Mouse (Mus musculus) cerebellum, adult 2 months (tissue): ENCODE measurements at regions not wholly inside any gene's neighbourhood (a gene's known extent, or its start where the extent isn't known, plus 50 kb on each side); places are given as distances from the start of the nearest gene placed in this dataset.

Experiments used
- DNase-seq, 2 experiments: peaks; one replicate each; pipeline ENCODE4 v3.0.0; 2021
- H3K27ac ChIP-seq: fragments of 200-500 bp; 2 replicates; pipeline ENCODE4 v1.5.1; 2012; ENCODE audit warnings: low read length, control low read depth, inconsistent platforms; ENCODE audit not compliant: insufficient read depth
- H3K27me3 ChIP-seq: fragments of 200-500 bp; 2 replicates; pipeline ENCODE4 v1.6.1; 2012; ENCODE audit warnings: inconsistent platforms, mild to moderate bottlenecking, low read length, moderate library complexity; ENCODE audit not compliant: control insufficient read depth, insufficient read depth
- H3K4me1 ChIP-seq: fragments of 200-500 bp; 2 replicates; pipeline ENCODE4 v1.6.1; 2011; ENCODE audit warnings: low read length; ENCODE audit not compliant: control insufficient read depth, insufficient read depth
- H3K4me3 ChIP-seq: fragments of 200-500 bp; replicated peaks from 2 replicates; pipeline ENCODE3; 2011; ENCODE audit warnings: mild to moderate bottlenecking, low read depth, low read length, control low read depth; ENCODE audit not compliant: insufficient read depth
- CTCF ChIP-seq: fragments of 200-500 bp; IDR thresholded peaks from 2 replicates; pipeline ENCODE4 v1.5.1; 2011; ENCODE audit warnings: low read depth, mild to moderate bottlenecking, control low read depth, low read length, moderate library complexity, borderline replicate concordance; ENCODE audit not compliant: insufficient read depth
- POLR2A ChIP-seq: fragments of 200-500 bp; IDR thresholded peaks from 2 replicates; pipeline ENCODE4 v1.6.1; 2011; ENCODE audit warnings: low read length, control low read depth, borderline replicate concordance; ENCODE audit not compliant: insufficient read depth
- WGBS: fragments of 180-500 bp; shearing (Covaris S2); methylation state at CpG from one replicate; pipeline ENCODE4 v1.1.7; 2018; 5-methylcytosine and 5-hydroxymethylcytosine counted together

DNA sequence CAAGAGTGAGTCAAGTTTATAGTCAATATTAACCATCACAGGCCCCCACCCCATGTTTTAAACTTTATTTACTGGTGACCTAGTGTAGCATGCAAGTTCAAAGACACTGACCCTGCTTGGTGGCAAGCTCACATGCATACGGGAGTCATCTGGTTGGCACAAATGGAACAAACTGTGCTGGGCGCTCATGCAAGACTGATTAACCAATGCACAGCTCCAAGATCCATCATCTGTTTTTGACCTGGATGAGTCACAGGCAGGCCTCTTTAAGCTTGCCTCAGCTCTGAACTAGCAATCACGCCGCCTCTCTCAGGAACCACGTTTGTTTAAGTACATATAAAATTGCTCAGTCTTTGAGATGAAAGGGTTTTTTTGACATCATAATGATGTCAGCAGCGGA lies 313.1 kb downstream of the Irs2 start:
- Histone ChIP-seq H3K27me3 (no peaks in the 10 kb centered on the region), H3K4me3 (no peak overlapping the region), H3K4me1 (no peaks in the 10 kb centered on the region), H3K27ac (no peak overlapping the region)
- WGBS: 26% methylated on average over 6 of the region's 6 CpGs
- DNase-seq: peak in 1 of 2 experiments; percentile 24
- TF ChIP-seq POLR2A: no peak
- no peak for TF ChIP-seq CTCF

DNA sequence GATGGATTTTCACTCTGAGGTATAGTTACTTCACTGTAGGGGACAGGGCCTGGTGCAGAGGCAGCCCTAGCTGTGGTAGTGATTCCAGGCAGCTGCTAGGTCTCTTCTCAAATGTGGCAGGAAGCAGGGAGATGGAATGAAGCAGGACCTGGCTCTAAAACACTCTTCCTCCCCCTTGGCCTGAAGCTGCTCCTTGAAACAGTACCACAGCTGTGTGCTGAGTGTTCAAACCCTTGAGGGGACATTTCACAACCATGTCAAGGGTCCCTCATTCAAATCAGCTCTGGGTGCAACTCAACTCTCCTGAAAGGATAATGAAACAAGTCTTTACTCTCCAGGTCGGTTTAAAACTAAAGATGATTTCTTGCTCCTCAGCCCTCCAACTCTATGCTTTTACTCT lies 317.6 kb downstream of the Irs2 start:
- Histone ChIP-seq H3K27me3 (no peaks in the 10 kb centered on the region), H3K4me1 (no peaks in the 10 kb centered on the region), H3K4me3 (no peak overlapping the region), H3K27ac (no peak overlapping the region)
- WGBS: 86% methylated on average over 1 of the region's 1 CpGs
- TF ChIP-seq POLR2A (no peak), CTCF (no peak)
- no peak for DNase-seq

DNA sequence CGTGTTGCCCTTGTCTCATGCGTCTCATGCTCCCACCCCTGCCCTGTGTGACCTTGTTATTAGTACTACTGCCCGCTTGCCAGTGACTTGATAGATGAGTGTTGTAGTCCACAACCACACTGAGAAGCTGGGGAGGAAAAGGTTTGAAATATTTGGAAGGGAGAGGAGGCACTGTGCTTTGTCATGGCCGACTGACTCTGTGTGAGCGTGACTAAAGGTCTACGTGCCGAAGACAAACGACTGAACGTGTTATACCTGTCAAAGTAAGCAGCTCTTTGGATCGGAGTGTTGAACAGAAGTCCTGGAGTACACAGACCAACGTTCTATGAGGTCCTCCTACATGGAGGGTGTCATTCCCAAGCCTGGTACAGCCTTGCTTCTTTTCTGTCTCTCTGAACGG lies 318.4 kb downstream of the Irs2 start:
- Histone ChIP-seq H3K4me3 (no peak overlapping the region), H3K27me3 (no peaks in the 10 kb centered on the region), H3K4me1 (no peaks in the 10 kb centered on the region), H3K27ac (no peak overlapping the region)
- TF ChIP-seq CTCF: no peak
- TF ChIP-seq POLR2A: no peak
- DNase-seq: no peak
- 61% methylated on average over 12 of the region's 12 CpGs for WGBS

DNA sequence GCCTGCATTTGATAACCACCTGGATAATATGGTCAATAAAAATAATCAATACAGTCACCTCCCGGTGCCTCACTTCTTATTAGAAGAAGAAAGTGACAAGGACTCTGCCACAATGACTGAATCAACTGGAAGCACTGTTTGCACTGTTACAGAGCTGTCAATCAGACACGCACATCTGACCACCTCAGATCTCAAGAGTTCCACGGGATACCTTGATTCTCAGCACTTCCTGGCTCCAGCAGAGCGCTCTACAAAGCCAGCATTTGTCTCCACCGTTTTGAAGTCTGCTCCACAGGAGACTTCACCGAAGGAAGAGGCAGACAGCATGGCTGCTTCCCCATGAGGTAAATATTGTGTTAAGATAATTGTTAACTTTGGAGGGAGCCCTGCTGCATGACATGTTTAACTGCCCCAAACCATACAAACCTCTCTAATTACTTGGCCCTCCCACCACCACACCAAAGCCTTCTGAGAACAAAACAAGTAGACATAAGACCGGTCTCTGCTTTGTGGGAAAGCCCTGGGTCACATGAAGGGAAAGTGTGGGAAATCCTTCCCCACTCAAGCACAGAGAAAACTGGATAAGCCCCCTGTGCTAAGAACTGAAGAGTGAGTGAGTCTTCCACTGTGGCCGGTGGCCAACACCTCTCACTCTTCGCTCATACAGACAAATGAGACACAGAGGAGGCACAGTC lies 320.2 kb downstream of the Irs2 start:
- no peak overlapping the region for H3K27ac ChIP-seq
- DNase-seq: no peak
- 26% methylated on average over 9 of the region's 9 CpGs for WGBS
- no peaks in the 10 kb centered on the region for H3K27me3 ChIP-seq
- TF ChIP-seq CTCF (no peak), POLR2A (no peak)
- no peaks in the 10 kb centered on the region for H3K4me1 ChIP-seq
- no peak overlapping the region for H3K4me3 ChIP-seq
